Mouse (Mus musculus) spleen, adult 2 months (tissue): ENCODE results near the gene Klk1b3. TPM values are rescaled to one million over a fixed set of nuclear protein-coding genes. Genes with fewer than 3 reads are reported as not detected.
"Not testable (repeated sequence)": the region's sequence is repeated elsewhere in the genome, so short reads cannot be mapped to it uniquely, and the experiment has no call there.

Experiments used
- DNase-seq, 2 experiments: peaks; one replicate each; pipeline versions ENCODE4 v3.0.0 to v3.0.0-alpha.2; 2012 to 2021; ENCODE audit warnings: low spot score in 2 of 2, low read depth in 1 of 2
- H3K27ac ChIP-seq: fragments of 200-500 bp; 2 replicates; pipeline ENCODE4 v1.5.1; 2012; ENCODE audit warnings: low read length, inconsistent platforms; ENCODE audit not compliant: insufficient read depth
- H3K27me3 ChIP-seq: fragments of 200-500 bp; 2 replicates; pipeline ENCODE4 v1.6.1; 2012; ENCODE audit warnings: mild to moderate bottlenecking, moderate library complexity, low read length, inconsistent platforms; ENCODE audit not compliant: control insufficient read depth, insufficient read depth
- H3K36me3 ChIP-seq: fragments of 200-500 bp; 2 replicates; pipeline ENCODE4 v1.6.1; 2012; ENCODE audit warnings: mild to moderate bottlenecking, low read length, inconsistent platforms; ENCODE audit not compliant: control insufficient read depth, insufficient read depth
- H3K4me1 ChIP-seq: fragments of 200-500 bp; 2 replicates; pipeline ENCODE4 v1.6.1; 2011; ENCODE audit warnings: inconsistent platforms; ENCODE audit not compliant: control insufficient read depth, insufficient read depth, insufficient read length
- H3K4me3 ChIP-seq: fragments of 200-500 bp; 2 replicates; pipeline ENCODE4 v1.5.1; 2011; ENCODE audit warnings: mild to moderate bottlenecking, inconsistent platforms; ENCODE audit not compliant: insufficient read depth, insufficient read length; ENCODE audit errors: extremely low read depth
- CTCF ChIP-seq: fragments of 200-500 bp; IDR thresholded peaks from 2 replicates; pipeline ENCODE4 v1.5.1; 2011; ENCODE audit warnings: mild to moderate bottlenecking, inconsistent platforms; ENCODE audit not compliant: insufficient read depth, insufficient read length, insufficient replicate concordance; ENCODE audit errors: extremely low read depth
- POLR2A ChIP-seq: fragments of 200-500 bp; IDR thresholded peaks from 2 replicates; pipeline ENCODE4 v1.6.1; 2011; ENCODE audit warnings: low read depth, low read length, inconsistent platforms
- WGBS: fragments of 180-500 bp; shearing (Covaris S2); methylation state at CpG from one replicate; pipeline ENCODE4 v1.1.7; 2018; 5-methylcytosine and 5-hydroxymethylcytosine counted together
- polyA plus RNA-seq: library from polyadenylated mRNA; depleted of rRNA; stranded (reverse); fragments of >200 nt; gene quantifications from 2 replicates; pipeline ENCODE4 v1.2.3, GENCODE M21; 2012; rRNA removed

The Klk1b3 gene
- 0.97 and 2.0 TPM in 2 replicates for polyA plus RNA-seq

DNA sequence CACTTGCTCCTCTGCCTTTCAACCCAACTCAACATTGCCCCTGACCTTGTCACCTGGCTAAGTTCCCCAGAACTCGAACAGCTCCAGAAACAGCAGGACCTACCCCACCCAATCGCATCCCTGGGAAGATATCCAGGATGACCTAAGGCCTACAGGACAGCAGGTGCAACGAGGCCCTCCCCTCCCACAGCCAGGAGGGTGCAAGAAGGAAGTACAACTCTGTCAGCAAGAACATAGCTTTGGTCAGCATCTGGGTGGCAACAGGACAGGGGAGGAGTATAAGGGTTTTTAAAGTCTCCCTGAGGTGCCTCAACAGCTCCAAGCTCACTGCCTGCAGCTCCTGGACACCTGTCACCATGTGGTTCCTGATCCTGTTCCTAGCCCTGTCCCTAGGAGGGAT lies at the start of gene Klk1b3:
TSS of gene Klk1b3 (plus strand) at position 301 of the 400 bp plus-strand sequence.
- DNase-seq: no peak
- H3K27ac ChIP-seq: no peak within 1 kb of the TSS
- H3K4me1 ChIP-seq: no peaks in the 10 kb centered on the region
- WGBS: 53% methylated on average over 3 of the region's 3 CpGs
- H3K27me3 ChIP-seq: no peaks in the 10 kb centered on the region
- no peak for TF ChIP-seq CTCF
- TF ChIP-seq POLR2A: no peak
- H3K36me3 ChIP-seq: no peaks in the 10 kb centered on the region
- no peak within 1 kb of the TSS for H3K4me3 ChIP-seq

DNA sequence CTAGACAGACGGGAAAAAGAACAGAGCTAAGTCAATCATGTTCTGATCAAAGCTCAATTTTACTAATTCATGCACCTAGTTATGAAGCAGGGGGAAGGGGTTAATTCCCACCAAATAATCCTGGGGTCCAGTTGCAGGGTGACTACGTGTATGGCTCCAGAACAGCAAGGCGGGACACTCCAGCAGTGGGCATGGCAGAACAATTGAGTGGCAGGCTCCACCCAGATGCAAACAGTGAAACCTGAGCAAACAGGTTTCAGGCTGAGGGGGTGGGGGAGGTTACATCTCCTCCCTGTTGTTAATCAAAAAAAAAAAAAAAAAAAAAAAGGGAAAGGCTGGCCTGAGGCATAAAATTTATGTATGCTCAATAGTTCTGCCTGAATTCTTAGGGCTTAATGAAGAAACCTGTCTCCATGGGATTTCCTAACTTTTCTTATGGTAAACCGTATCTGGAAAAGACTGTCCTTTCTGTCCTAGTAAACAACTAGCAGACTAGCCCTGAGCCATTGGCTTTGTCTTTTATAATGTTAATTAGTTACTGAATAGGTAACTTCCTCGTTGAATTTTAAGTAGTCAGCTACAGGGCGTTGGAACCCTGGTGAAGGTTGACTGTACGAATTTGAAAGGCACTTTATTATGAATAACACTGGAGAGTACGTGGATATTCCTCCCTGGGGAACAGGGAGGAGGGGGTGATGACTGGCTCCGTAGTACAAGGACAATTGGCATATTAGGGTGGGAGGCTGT lies 18.5 kb upstream of the Klk1b3 start:
- Histone ChIP-seq H3K4me1 (no peaks in the 10 kb centered on the region), H3K27me3 (no peaks in the 10 kb centered on the region), H3K36me3 (no peaks in the 10 kb centered on the region), H3K4me3 (no peak overlapping the region), H3K27ac (no peak overlapping the region)
- no peak for DNase-seq
- 81% methylated on average over 9 of the region's 9 CpGs for whole genome bisulfite sequencing
- TF ChIP-seq CTCF (no peak), POLR2A (no peak)

DNA sequence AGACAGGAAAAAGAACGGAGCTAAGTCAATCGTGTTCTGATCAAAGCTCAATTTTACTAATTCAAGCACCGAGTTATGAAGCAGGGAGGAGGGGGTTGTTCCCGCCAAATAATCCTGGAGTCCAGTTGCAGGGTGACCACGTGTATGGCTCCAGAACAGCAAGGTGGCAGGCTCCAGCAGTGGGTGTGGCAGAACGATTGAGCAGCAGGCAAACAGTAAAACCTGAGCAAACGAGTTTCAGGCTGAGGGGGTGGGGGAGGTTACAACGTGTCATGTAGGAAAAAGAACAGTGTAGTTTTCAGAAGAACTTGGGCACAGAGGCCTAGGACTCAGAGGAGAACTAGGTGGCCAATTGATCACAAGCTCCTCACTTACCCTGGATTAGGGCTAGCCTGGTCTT lies 11.5 kb upstream of the Klk1b3 start:
- 70% methylated on average over 8 of the region's 8 CpGs for WGBS

DNA sequence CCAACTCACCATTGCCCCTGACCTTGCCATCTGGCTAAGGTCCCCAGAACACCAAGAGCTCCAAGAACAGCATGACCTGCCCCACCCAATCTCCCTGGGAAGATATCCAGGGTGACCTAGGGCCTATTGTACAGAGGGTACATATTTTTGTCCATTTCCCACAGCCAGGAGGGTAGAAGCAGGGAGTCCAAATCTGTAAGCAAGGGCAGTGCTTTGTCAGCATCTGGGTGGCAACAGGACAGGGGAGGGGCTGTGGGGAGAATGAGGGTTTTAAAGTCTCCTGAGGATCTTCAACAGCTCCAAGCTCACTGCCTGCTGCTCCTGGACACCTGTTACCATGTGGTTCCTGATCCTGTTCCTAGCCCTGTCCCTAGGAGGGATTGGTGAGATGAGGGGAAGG lies 10.1 kb upstream of the Klk1b3 start, which contains the start of gene Klk1b24:
TSS of gene Klk1b24 (plus strand) at position 301 of the 400 bp plus-strand sequence.
- not testable (repeated sequence) for H3K27ac ChIP-seq, H3K27me3 ChIP-seq, H3K36me3 ChIP-seq, H3K4me1 ChIP-seq, H3K4me3 ChIP-seq, DNase-seq

More for the DNA sequence above, 11.5 kb upstream of the Klk1b3 start:
- not testable (repeated sequence) for H3K27ac ChIP-seq, DNase-seq, H3K4me3 ChIP-seq, H3K27me3 ChIP-seq, H3K4me1 ChIP-seq, H3K36me3 ChIP-seq

DNA sequence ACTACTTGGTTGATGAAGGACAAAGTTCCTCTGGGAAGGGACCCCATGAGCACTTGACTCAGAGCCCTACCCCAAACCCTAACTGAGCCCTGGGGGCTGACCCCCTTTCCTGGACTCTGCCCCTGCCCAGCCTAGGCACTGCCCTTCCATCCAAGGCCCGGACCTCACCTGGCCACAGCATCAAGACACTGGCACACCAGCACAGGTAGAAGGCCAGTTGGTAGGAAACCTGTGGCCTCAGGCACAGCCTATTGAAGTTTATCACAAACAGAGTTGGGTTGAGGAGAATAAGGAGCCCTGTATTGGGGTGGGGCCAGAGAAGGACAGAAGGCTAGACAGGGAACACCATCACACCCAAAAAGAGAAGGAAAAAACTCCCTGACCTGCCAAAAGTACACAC lies 4.5 kb upstream of the Klk1b3 start:
- DNase-seq: not testable (repeated sequence)

DNA sequence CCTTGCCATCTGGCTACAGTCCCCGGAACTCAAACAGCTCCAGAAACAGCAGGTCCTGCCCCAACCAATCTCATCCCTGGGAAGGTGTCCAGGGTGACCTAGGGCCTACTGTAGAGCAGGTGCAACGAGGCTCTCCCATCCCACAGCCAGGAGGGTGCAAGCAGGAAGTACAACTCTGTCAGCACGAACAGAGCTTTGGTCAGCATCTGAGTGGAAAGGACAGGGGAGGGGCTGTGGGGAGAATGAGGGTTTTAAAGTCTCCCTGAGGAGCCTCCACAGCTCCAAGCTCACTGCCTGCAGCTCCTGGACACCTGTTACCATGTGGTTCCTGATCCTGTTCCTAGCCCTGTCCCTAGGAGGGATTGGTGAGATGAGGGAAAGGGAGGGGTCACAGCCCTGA lies 9.1 kb downstream of the Klk1b3 start, which contains the start of gene Klk1b4:
TSS of gene Klk1b4 (plus strand) at position 301 of the 400 bp plus-strand sequence.
- not testable (repeated sequence) for H3K27ac ChIP-seq, H3K4me3 ChIP-seq, H3K4me1 ChIP-seq, H3K27me3 ChIP-seq, DNase-seq, H3K36me3 ChIP-seq
- 37% methylated on average over 3 of the region's 3 CpGs for WGBS

More for the DNA sequence above, 4.5 kb upstream of the Klk1b3 start:
- not testable (repeated sequence) for H3K27ac ChIP-seq, H3K27me3 ChIP-seq, H3K4me1 ChIP-seq, H3K36me3 ChIP-seq, H3K4me3 ChIP-seq
- WGBS: 77% methylated on average over 1 of the region's 1 CpGs

DNA sequence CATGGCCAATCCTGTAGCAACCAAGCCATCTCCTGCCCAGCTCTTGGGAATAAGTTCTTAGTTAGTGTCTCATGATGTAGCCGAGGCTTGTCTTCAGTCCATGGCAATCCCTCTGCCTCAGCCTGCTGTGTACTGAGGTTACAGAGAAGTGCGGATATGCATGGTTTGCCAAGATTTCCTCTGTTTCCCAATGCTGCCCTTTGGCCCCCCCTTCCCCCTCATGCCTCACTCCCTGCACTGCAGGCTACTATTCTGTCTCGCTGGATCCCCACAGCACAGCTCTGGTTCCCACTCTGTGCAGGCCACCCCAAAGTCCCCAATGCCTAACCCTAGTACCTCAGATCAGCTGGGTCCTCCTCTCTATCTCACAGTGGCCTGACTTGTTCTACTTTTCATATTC lies 10.3 kb downstream of the Klk1b3 start:
- no peaks in the 10 kb centered on the region for H3K27me3 ChIP-seq

More for the DNA sequence above, 10.3 kb downstream of the Klk1b3 start:
- Histone ChIP-seq H3K27ac (no peak overlapping the region), H3K36me3 (no peaks in the 10 kb centered on the region), H3K4me3 (no peak overlapping the region), H3K4me1 (no peaks in the 10 kb centered on the region; the same call in 1 of the 2 replicates)
- DNase-seq: no peak
- no peak for TF ChIP-seq CTCF
- TF ChIP-seq POLR2A: no peak
- 85% methylated on average over 3 of the region's 3 CpGs for WGBS
